Mouse (Mus musculus): ENCODE measurements around the gene Foxi2. TPM values are rescaled to one million over a fixed set of nuclear protein-coding genes. Genes with fewer than 3 reads are reported as not detected.

Foxi2 gene
- total RNA-seq, 2 experiments from 2014 or later, result not detected

Other genes starting within 250 kb of the Foxi2 start
- gene Nps, start 151.6 kb upstream of the Foxi2 start, total RNA-seq (2021), result not detected
- not detected for gene Clrn3, start 118.3 kb downstream of the Foxi2 start, total RNA-seq (2021)
- gene Ptpre, start 127.2 kb downstream of the Foxi2 start, total RNA-seq (2021), result 10 to 100 TPM; 47.4 to 59.0 TPM

Data from layer of hippocampus, postnatal 25 days (tissue).